ENCODE assay signal across 8 mouse cellular contexts in the genomic region with DNA sequence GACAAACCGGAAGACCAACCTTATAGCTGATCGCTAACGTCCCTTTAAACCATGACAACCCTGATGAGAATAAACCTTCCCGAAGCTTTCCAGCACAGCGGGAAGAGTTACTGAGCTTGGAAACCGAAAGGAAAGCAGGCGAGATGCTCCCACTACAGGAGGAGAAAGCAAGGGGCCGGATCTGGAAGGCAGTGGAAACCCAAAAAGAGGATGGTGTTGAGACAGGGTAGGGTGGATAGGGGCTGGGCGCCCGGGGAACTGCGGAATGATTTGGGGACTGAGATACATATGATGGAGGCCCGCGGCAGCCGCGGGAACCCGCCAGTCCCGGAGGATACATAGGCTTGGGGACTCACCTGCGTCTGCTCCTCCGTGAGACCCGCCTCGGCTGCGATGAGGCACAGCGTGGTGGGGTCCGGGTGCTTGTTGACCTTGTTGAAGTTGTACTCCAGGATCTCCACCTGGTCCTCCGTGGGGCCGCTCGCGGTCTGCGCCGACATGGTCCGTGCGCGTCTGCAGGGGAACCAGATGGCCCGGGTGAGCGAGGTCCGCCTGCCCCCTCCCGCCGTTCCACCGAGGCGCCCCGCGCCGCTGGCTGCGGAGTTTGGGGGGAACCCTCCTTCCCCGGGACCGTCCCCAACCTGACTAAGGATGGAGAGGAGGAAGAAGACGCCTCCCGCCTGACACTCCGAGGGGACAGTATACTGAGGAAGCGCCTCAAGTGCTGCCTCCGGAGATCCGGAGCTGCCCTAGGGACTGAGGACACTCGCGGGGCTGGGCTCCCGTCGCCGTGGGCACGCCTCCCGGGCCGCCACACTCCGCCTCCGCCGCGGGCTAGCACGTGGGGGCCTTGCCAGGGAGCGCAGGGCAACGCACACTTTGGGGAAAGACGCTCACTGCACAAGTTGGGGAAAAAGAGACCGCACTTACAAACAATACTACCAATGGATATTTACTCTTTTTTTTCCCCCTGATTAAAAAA. TPM values are rescaled to one million over a fixed set of nuclear protein-coding genes. Genes with fewer than 3 reads are reported as not detected.
A peak's percentile ranks its signal among the peaks of the same experiment; 100 is the strongest.
DNase-seq lines count a peak whose midpoint lies in the region; ATAC-seq lines count a peak whose summit lies in the region.

No protein-coding gene starts in this region.

- peak overlapping the region; percentile 96 for H3K4me2 ChIP-seq in intestine, embryonic 15.5 days (replicated peaks)
- H3K4me2 ChIP-seq in limb, embryonic 11.5 days (ENCODE audit: low read depth, severe bottlenecking): peak overlapping the region; percentile 100
- H3K4me2 ChIP-seq in midbrain, embryonic 11.5 days: peak overlapping the region; percentile 98

- peak; percentile 68 for DNase-seq in adrenal gland, adult 8-10 months
- DNase-seq in embryo, embryonic 11 days: peak; percentile 72
- peak; percentile 60 to 77 for DNase-seq in gastrocnemius, postnatal 4 days (ENCODE audit: low spot score in 2 of 2)
- DNase-seq in limb, embryonic 11.5 days (ENCODE audit: low spot score): peak; percentile 71
- DNase-seq in midbrain, embryonic 11.5 days (ENCODE audit: low spot score, missing footprints): peak; percentile 97
- peak; percentile 32 for DNase-seq in skeletal muscle tissue, adult 2 months (ENCODE audit: low read depth, low spot score)
- DNase-seq in yolk sac, embryonic 10.5 days (ENCODE audit: low spot score): peak; percentile 29

- H3K9me3 ChIP-seq in intestine, embryonic 15.5 days: no peaks in the 10 kb centered on the region
- no peaks in the 10 kb centered on the region for H3K9me3 ChIP-seq in limb, embryonic 11.5 days (ENCODE audit: control insufficient read depth, low read length)
- H3K9me3 ChIP-seq in midbrain, embryonic 11.5 days (ENCODE audit: control insufficient read depth, low read length): no peaks in the 10 kb centered on the region

- no peaks in the 10 kb centered on the region for H3K36me3 ChIP-seq in intestine, embryonic 15.5 days
- no peaks in the 10 kb centered on the region for H3K36me3 ChIP-seq in limb, embryonic 11.5 days (ENCODE audit: control insufficient read depth, insufficient read depth, low read length)
- H3K36me3 ChIP-seq in midbrain, embryonic 11.5 days (ENCODE audit: control insufficient read depth, insufficient read depth, low read length): no peaks in the 10 kb centered on the region

- peak overlapping the region; percentile 58 for H3K9ac ChIP-seq in intestine, embryonic 15.5 days
- H3K9ac ChIP-seq in limb, embryonic 11.5 days (ENCODE audit: low read length): peak overlapping the region; percentile 48
- peak overlapping the region; percentile 55 for H3K9ac ChIP-seq in midbrain, embryonic 11.5 days (ENCODE audit: low read length)

- H3K27ac ChIP-seq in intestine, embryonic 15.5 days: peak overlapping the region; percentile 58; the same call in 1 of the 2 replicates
- no peak overlapping the region for H3K27ac ChIP-seq in limb, embryonic 11.5 days (replicated peaks; ENCODE audit: low read depth, low read length)
- no peak overlapping the region for H3K27ac ChIP-seq in midbrain, embryonic 11.5 days (ENCODE audit: low read depth, low read length)

- ATAC-seq in intestine, embryonic 15.5 days: peak; percentile 94
- peak; percentile 74 for ATAC-seq in limb, embryonic 11.5 days (ENCODE audit: insufficient number of reproducible peaks, low FRiP score, low TSS enrichment, low read depth)
- peak; percentile 74 for ATAC-seq in midbrain, embryonic 11.5 days (ENCODE audit: low FRiP score)

- H3K27me3 ChIP-seq in intestine, embryonic 15.5 days (replicated peaks): no peaks in the 10 kb centered on the region
- H3K27me3 ChIP-seq in limb, embryonic 11.5 days (ENCODE audit: control insufficient read depth, insufficient read depth, low read length): no peaks in the 10 kb centered on the region; the same call in 1 of the 2 replicates
- H3K27me3 ChIP-seq in midbrain, embryonic 11.5 days (ENCODE audit: control insufficient read depth, insufficient read depth, low read length): peaks cover 39% of the 10 kb centered on the region

- 0 out of 2 replicates have a peak, but pooled peaks cover 5% of the 10 kb centered on the region for H3K4me1 ChIP-seq in intestine, embryonic 15.5 days (replicated peaks)
- peaks cover 8% of the 10 kb centered on the region for H3K4me1 ChIP-seq in limb, embryonic 11.5 days (ENCODE audit: control insufficient read depth, insufficient read depth, low read length)
- H3K4me1 ChIP-seq in midbrain, embryonic 11.5 days (ENCODE audit: control insufficient read depth, insufficient read depth, low read length): peaks cover 6% of the 10 kb centered on the region; the same call in 1 of the 2 replicates

- WGBS in intestine, embryonic 15.5 days: under 1% methylated on average over 69 of the region's 69 CpGs
- WGBS in limb, embryonic 11.5 days: under 1% methylated on average over 66 of the region's 69 CpGs
- under 1% methylated on average over 69 of the region's 69 CpGs for WGBS in midbrain, embryonic 11.5 days

- peak overlapping the region; percentile 71 for H3K4me3 ChIP-seq in intestine, embryonic 15.5 days (replicated peaks)
- peak overlapping the region; percentile 53 for H3K4me3 ChIP-seq in limb, embryonic 11.5 days (ENCODE audit: low read depth, low read length)
- H3K4me3 ChIP-seq in midbrain, embryonic 11.5 days (ENCODE audit: low read depth, low read length): peak overlapping the region; percentile 50

RNA-seq across cellular contexts. Expression of a gene that starts 20.1 kb away (rescaled TPM):
- 1 to 10 TPM; 1.5 to 4.1 (median 2.1) TPM for total RNA-seq in adrenal gland, adult 8-10 months (2022)
- total RNA-seq in gastrocnemius, postnatal 4 days (2021): 10 to 100 TPM; 15.1 to 16.1 TPM
- polyA plus RNA-seq in intestine, embryonic 15.5 days (2015; fragmentation: Nextera tagmentation; extraction: Ambion mirVana): 3.5 and 3.8 TPM in 2 replicates
- 0.13 and 0.34 TPM in 2 replicates for polyA plus RNA-seq in limb, embryonic 11.5 days (2014; fragmentation: Nextera tagmentation; extraction: Ambion mirVana)
- polyA plus RNA-seq in midbrain, embryonic 11.5 days (2014; fragmentation: Nextera tagmentation; extraction: Ambion mirVana): 0.37 TPM in 1 of 2 replicates, not detected in the other

Comparison
In these comparisons a context has a peak if more than half of its experiments do, and no peak if none do; other contexts are left out.
1. DNase-seq: peak in every context shown above with its lines; median percentile 97 in midbrain, embryonic 11.5 days; 72 in embryo, embryonic 11 days; 71 in limb, embryonic 11.5 days; 68 in gastrocnemius, postnatal 4 days; 68 in adrenal gland, adult 8-10 months; 32 in skeletal muscle tissue, adult 2 months; 29 in yolk sac, embryonic 10.5 days.